Mouse (Mus musculus) midbrain, embryonic 12.5 days (tissue): ENCODE results near the gene Pacsin3. TPM values are rescaled to one million over a fixed set of nuclear protein-coding genes. Genes with fewer than 3 reads are reported as not detected.

ENCODE experiments used
- ATAC-seq: fragments of 200-750 bp; cut with Nextera tagmentation; 2 replicates; pipeline ENCODE4 v1.8.0; 2017; ENCODE audit warnings: low read depth, moderate TSS enrichment, moderate library complexity; ENCODE audit not compliant: low FRiP score
- H3K27ac ChIP-seq: fragments of 300-500 bp; sonication (generic); replicated peaks from 2 replicates; pipeline ENCODE4 v1.5.1; 2016; ENCODE audit warnings: mild to moderate bottlenecking
- H3K27me3 ChIP-seq: fragments of 300-500 bp; sonication (generic); 2 replicates; pipeline ENCODE4 v1.6.1; 2016; ENCODE audit warnings: mild to moderate bottlenecking
- H3K36me3 ChIP-seq: fragments of 300-500 bp; sonication (generic); 2 replicates; pipeline ENCODE4 v1.6.1; 2016
- H3K4me1 ChIP-seq: fragments of 300-500 bp; sonication (generic); 2 replicates; pipeline ENCODE4 v1.6.1; 2016
- H3K4me2 ChIP-seq: fragments of 300-500 bp; sonication (generic); replicated peaks from 2 replicates; pipeline ENCODE4 v1.6.1; 2016; ENCODE audit warnings: mild to moderate bottlenecking, moderate library complexity
- H3K4me3 ChIP-seq: fragments of 300-500 bp; sonication (generic); 2 replicates; pipeline ENCODE4 v1.5.1; 2016; ENCODE audit warnings: mild to moderate bottlenecking
- H3K9ac ChIP-seq: fragments of 300-500 bp; sonication (generic); replicated peaks from 2 replicates; pipeline ENCODE4 v1.6.1; 2016; ENCODE audit warnings: mild to moderate bottlenecking, moderate library complexity
- H3K9me3 ChIP-seq: fragments of 300-500 bp; sonication (generic); 2 replicates; pipeline ENCODE4 v1.6.1; 2016; ENCODE audit warnings: mild to moderate bottlenecking
- WGBS: fragments of 180-500 bp; shearing (Covaris S2); methylation state at CpG from one replicate; pipeline ENCODE4 v1.1.7; 2016; 5-methylcytosine and 5-hydroxymethylcytosine counted together
- polyA plus RNA-seq: library from polyadenylated mRNA; unstranded; fragments of >200 nt; fragmentation: Nextera tagmentation; extraction: Ambion mirVana; gene quantifications from 2 replicates; pipeline ENCODE4 v1.2.1, GENCODE M21; 2016

Pacsin3 gene
- polyA plus RNA-seq, 1 experiment from 2014 or later, result 31.0 TPM

DNA sequence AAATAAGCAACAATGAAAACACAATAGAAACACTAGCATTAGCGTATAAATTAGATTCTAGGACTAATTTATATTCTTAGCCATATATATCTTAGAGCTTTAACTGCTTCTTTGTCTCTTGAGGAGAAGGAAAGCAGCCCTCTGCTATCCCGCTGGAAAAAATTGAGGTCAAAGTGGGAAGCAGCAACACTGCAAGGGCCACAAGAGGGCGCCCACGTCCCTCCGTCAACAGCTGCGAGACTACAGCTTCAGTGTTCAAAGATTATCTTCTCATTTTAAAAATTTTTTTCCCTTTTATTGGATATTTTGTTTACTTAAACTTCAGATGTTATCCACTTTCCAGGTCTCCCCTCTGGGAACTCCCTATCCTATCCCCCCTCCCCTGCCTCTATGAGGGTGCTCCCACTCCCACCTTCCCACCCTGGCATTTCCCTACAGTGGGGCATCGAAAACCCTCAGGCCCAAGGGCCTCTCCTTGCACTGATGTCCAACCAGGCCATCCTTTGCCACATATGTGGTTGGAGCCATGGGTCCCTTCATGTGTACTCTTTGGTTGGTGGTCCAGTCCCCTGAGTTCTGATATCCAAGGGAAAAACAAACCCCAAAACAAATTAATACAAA lies 30.2 kb downstream of the Pacsin3 start:
- ATAC-seq, result peak; percentile 63; the same call in 1 of the 2 replicates
- H3K9me3 ChIP-seq, result no peaks in the 10 kb centered on the region
- peaks cover 3% of the 10 kb centered on the region; the same call in 1 of the 2 replicates for H3K4me1 ChIP-seq
- H3K4me2 ChIP-seq, result no peak overlapping the region
- no peaks in the 10 kb centered on the region for H3K27me3 ChIP-seq
- 15% methylated on average over 7 of the region's 7 CpGs for WGBS
- H3K36me3 ChIP-seq, result 0 out of 2 replicates have a peak, but pooled peaks cover 4% of the 10 kb centered on the region
- no peak overlapping the region for H3K4me3 ChIP-seq
- H3K27ac ChIP-seq, result no peak overlapping the region
- no peak overlapping the region; the same call in 1 of the 2 replicates for H3K9ac ChIP-seq

DNA sequence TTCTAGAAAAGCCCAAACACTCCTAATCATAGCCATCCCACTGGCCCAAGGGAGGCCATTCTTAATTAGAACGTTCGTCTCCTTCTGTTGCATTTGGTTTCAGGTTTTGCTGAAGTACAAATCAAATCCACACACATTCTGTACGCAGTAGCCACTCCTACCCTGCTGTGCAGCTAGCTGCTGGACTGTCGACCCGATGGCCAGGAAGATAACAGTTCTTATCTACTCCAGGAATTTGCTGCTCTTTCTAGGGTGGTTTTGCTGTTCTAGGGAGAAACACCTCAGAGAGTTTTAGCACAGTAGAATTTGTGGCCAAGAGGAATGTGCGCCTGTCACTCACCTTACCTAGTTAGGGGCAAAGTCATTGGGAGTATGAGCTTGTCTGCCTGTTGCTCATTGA lies 31.8 kb downstream of the Pacsin3 start:
- Histone ChIP-seq H3K27ac (no peak overlapping the region), H3K4me3 (no peak overlapping the region), H3K36me3 (0 out of 2 replicates have a peak, but pooled peaks cover 4% of the 10 kb centered on the region), H3K4me1 (peaks cover 7% of the 10 kb centered on the region; the same call in 1 of the 2 replicates), H3K4me2 (no peak overlapping the region), H3K27me3 (no peaks in the 10 kb centered on the region), H3K9ac (no peak overlapping the region), H3K9me3 (no peaks in the 10 kb centered on the region)
- 82% methylated on average over 6 of the region's 6 CpGs for WGBS
- no peak for ATAC-seq

DNA sequence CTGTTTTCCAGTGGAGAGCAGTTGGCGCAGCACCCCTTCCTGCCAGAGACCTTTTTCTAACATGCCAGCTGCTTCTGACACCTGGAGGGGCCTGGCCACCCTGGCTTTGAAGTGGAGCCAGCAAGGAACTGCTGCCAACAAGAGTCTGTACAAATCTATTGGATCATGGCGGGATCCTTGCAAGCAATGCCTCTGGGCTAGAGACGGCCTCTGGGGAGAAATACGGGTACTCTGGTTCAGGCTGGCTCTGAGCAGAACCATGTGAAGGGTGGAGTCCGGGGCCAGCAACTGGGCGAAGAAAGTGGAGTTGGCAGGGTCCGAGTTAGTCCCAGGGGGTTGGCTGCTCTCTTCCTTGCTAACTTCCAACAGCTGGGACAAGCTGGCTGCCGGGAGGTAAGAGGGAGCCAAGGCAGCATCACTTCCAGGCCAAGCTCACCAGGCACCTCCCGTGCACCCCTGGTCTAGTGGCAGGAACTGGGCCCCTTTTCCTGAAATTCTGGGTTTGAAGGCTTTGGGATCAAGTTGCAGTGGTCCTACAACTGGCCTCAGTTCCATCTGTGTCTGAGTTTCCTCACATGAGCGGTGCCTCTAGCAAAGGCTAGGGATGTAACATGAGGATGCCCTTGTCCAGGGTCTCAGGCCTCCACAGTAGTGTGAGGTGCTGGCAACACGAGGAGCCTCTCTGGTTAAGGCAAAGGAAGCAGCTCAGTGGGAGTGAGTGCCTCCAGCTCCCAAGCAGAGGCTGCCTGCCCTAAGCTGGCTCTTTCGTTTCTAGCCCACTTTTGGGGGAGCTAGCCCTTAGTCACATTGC lies 35.6 kb downstream of the Pacsin3 start:
- Histone ChIP-seq H3K4me3 (no peak overlapping the region), H3K27ac (no peak overlapping the region)

DNA sequence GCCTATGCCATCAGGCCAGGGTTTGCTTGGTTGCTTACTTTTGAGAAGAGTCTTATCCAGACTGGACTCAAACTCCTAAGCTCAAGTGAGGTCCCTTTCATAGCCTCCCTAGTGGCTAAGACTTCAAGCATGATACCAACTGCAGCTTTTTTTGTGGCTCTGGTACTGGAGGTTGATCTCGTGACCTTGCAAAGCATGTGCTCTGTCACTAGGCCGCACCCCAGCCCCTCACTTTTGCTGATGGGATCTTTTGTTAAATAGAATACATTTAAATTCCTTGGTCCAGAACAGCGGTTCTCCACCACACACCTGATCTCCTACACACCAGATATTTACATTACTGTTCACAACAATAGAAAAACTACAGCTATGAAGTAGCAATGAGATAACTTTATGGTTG lies 38.5 kb downstream of the Pacsin3 start:
- H3K9me3 ChIP-seq, result no peaks in the 10 kb centered on the region
- no peak for ATAC-seq

More for the DNA sequence above, 35.6 kb downstream of the Pacsin3 start:
- Histone ChIP-seq H3K9ac (no peak overlapping the region), H3K27me3 (no peaks in the 10 kb centered on the region), H3K4me1 (peaks cover 4% of the 10 kb centered on the region; the same call in 1 of the 2 replicates), H3K4me2 (no peak overlapping the region), H3K36me3 (0 out of 2 replicates have a peak, but pooled peaks cover 4% of the 10 kb centered on the region), H3K9me3 (no peaks in the 10 kb centered on the region)
- 83% methylated on average over 12 of the region's 12 CpGs for WGBS
- ATAC-seq, result no peak

DNA sequence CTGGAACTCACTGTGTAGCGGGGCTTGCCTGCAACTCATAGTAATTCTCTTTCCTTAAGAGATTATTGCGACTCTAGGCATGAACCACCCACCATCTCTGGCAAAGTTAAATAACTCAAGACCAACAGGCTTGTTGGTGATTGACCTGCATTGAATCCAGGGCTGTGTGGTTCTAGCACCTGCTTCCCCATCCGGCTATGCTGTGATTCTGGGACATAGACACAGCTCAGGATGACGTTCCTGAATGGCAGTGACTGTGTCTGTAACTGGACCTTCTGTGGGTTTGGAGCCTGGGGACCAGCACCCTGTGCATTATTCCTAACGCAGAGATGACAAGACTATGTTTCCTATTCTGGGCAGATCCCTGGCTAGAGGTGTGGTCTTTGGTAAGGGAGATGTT lies 40.1 kb downstream of the Pacsin3 start:
- 94% methylated on average over 5 of the region's 5 CpGs for WGBS

More for the DNA sequence above, 38.5 kb downstream of the Pacsin3 start:
- Histone ChIP-seq H3K27ac (no peak overlapping the region), H3K4me3 (no peak overlapping the region), H3K27me3 (no peaks in the 10 kb centered on the region), H3K36me3 (no peaks in the 10 kb centered on the region), H3K9ac (no peak overlapping the region), H3K4me2 (no peak overlapping the region), H3K4me1 (peaks cover 7% of the 10 kb centered on the region; the same call in 1 of the 2 replicates)
- 90% methylated on average over 3 of the region's 3 CpGs for WGBS

DNA sequence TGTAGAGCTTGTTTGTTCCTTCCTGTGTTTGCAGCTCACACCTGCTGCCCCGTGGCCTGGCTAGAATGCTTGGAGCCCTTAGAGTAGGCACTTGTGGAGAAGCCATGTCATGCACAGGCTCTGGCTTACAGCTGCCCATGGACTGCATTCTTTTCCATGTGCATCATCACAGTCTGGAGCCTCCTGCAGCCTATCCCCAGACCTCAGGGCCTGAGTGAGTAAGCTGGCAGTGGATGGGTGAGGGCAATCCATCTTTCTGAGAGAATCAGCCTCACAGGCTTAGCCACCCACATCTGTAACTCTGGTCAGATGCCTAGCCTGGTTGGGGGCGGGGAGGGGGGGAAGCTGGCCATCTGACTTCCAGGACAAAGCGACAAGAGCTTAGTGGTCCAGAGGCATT lies 43.4 kb downstream of the Pacsin3 start:
- Histone ChIP-seq H3K4me3 (no peak overlapping the region), H3K9me3 (no peaks in the 10 kb centered on the region), H3K27me3 (no peaks in the 10 kb centered on the region), H3K36me3 (peaks cover 2% of the 10 kb centered on the region; the same call in 1 of the 2 replicates), H3K4me2 (no peak overlapping the region), H3K9ac (no peak overlapping the region), H3K4me1 (0 out of 2 replicates have a peak, but pooled peaks cover 5% of the 10 kb centered on the region), H3K27ac (peak overlapping the region; percentile 42; the same call in 1 of the 2 replicates)
- WGBS, result 65% methylated on average over 3 of the region's 3 CpGs
- no peak for ATAC-seq

More for the DNA sequence above, 40.1 kb downstream of the Pacsin3 start:
- Histone ChIP-seq H3K36me3 (no peaks in the 10 kb centered on the region), H3K9me3 (no peaks in the 10 kb centered on the region), H3K4me3 (no peak overlapping the region), H3K27me3 (no peaks in the 10 kb centered on the region), H3K27ac (no peak overlapping the region), H3K4me2 (no peak overlapping the region), H3K9ac (no peak overlapping the region), H3K4me1 (peaks cover 9% of the 10 kb centered on the region; the same call in 1 of the 2 replicates)
- ATAC-seq, result no peak

DNA sequence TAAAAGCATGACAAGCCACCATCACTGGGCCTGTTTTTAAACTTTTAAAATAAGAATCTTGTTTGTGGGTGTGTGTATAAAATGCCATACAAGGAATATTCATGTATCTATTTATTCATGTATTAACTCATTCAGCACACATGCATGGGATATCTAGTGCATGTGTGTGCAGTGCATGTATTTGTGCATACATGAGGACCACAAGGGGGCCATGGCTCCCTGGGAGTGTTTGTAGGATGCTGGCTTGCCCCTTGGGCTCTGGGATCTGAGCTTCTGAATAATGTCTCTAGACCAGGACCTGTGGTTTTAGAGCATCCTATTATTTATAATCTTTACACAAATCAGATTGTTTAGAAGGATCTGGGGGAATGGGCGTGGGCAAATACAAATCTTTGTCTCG lies 45.0 kb downstream of the Pacsin3 start:
- H3K4me3 ChIP-seq, result no peak overlapping the region
- H3K36me3 ChIP-seq, result peaks cover 6% of the 10 kb centered on the region; the same call in 1 of the 2 replicates
- H3K27me3 ChIP-seq, result no peaks in the 10 kb centered on the region
- no peak overlapping the region for H3K4me2 ChIP-seq
- 96% methylated on average over 2 of the region's 2 CpGs for WGBS
- no peak overlapping the region for H3K27ac ChIP-seq
- 0 out of 2 replicates have a peak, but pooled peaks cover 5% of the 10 kb centered on the region for H3K4me1 ChIP-seq
- no peaks in the 10 kb centered on the region for H3K9me3 ChIP-seq
- no peak overlapping the region for H3K9ac ChIP-seq
- ATAC-seq, result no peak

DNA sequence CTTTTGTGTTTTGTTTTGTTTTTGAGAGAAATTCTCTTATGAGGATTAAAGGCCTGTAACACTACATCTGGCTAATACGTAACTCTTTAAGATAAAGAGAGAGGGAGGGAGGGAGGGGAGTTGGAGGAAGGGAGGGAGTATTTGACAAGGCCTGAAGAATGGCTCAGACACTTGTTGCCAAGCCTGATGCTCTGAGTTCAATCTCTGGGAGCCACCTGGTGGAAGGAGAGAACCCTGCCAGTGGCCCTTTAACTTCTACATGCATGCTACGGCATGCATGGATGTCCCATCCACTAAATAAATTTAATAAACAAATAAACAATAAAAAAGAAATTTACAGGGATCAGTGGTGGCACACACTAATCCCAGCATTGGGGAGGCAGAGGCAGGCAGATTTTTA lies 46.1 kb downstream of the Pacsin3 start:
- H3K27me3 ChIP-seq, result no peaks in the 10 kb centered on the region
- ATAC-seq, result no peak
- WGBS, result 100% methylated on average over 2 of the region's 2 CpGs

DNA sequence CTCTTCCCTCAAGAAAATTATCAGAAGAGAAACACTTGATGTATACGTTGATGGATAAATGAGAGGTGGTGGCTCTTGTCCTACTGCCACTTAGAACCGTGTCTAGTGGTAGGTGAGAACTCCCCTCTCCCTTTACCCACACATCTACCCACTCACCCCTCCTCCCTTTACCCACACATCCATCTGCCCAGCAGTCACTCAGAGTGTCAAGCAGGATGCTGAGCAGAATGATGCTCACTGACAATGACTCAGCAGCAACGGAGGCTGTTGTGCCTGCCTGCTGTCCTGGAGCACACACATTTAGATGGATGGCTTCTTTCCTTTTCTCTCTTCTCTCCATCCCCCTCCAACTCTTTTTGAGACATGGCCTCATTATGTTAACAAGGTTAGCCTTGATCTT lies 47.1 kb downstream of the Pacsin3 start:
- no peak for ATAC-seq
- 86% methylated on average over 3 of the region's 3 CpGs for WGBS
- H3K36me3 ChIP-seq, result peaks cover 6% of the 10 kb centered on the region; the same call in 1 of the 2 replicates

More for the DNA sequence above, 46.1 kb downstream of the Pacsin3 start:
- Histone ChIP-seq H3K4me3 (no peak overlapping the region), H3K4me1 (0 out of 2 replicates have a peak, but pooled peaks cover 5% of the 10 kb centered on the region), H3K27ac (no peak overlapping the region), H3K9me3 (no peaks in the 10 kb centered on the region), H3K36me3 (peaks cover 6% of the 10 kb centered on the region; the same call in 1 of the 2 replicates), H3K4me2 (no peak overlapping the region), H3K9ac (no peak overlapping the region)

DNA sequence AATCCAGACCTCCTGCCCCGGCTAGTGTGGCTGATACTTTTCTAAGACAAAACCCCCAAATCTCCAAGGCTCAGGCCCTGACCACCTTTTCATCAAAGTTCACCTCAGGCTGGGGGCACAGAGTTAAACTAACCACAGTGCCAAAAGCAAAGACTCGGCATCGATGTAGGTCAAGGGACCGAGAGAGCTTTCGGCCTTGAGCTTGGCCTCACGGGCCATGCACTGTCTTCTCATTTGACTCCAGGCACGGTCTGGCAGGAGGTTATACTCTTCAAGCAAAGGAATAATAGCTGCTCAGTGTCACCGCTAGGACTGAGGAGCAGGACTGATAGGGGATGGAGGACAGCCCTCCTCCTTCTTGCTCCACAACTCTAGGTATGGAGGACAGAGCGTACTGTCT lies 50.2 kb downstream of the Pacsin3 start:
- no peak overlapping the region for H3K27ac ChIP-seq
- WGBS, result 96% methylated on average over 9 of the region's 9 CpGs

More for the DNA sequence above, 47.1 kb downstream of the Pacsin3 start:
- Histone ChIP-seq H3K27me3 (no peaks in the 10 kb centered on the region), H3K4me2 (no peak overlapping the region), H3K4me3 (no peak overlapping the region), H3K9me3 (no peaks in the 10 kb centered on the region), H3K27ac (no peak overlapping the region), H3K4me1 (0 out of 2 replicates have a peak, but pooled peaks cover 10% of the 10 kb centered on the region), H3K9ac (no peak overlapping the region)

DNA sequence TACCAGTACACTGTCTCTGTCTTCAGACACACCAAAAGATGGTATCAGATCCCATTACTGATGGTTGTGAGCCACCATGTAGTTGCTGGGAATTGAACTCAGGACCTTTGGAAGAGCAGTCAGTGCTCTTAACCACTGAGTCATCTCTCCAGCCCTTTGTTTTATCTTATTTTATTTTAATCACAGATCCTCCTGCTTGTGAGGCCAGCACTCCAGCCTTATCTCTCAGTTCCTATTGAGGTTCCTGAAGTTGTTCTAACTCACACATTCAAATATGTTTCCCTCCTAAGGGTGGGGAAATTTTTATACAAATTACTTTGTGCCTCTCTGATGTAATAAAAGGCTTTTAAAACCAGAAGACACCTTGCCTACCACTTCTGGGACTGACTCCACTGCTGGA lies 50.8 kb downstream of the Pacsin3 start:
- H3K9ac ChIP-seq, result no peak overlapping the region
- peaks cover 6% of the 10 kb centered on the region; the same call in 1 of the 2 replicates for H3K36me3 ChIP-seq
- ATAC-seq, result no peak
- no peak overlapping the region for H3K4me2 ChIP-seq
- H3K9me3 ChIP-seq, result no peaks in the 10 kb centered on the region
- no peaks in the 10 kb centered on the region for H3K27me3 ChIP-seq
- H3K4me1 ChIP-seq, result 0 out of 2 replicates have a peak, but pooled peaks cover 5% of the 10 kb centered on the region
- H3K27ac ChIP-seq, result no peak overlapping the region
- H3K4me3 ChIP-seq, result no peak overlapping the region

More for the DNA sequence above, 50.2 kb downstream of the Pacsin3 start:
- H3K4me2 ChIP-seq, result no peak overlapping the region
- 0 out of 2 replicates have a peak, but pooled peaks cover 5% of the 10 kb centered on the region for H3K4me1 ChIP-seq
- no peaks in the 10 kb centered on the region for H3K9me3 ChIP-seq
- no peak overlapping the region for H3K4me3 ChIP-seq
- no peak for ATAC-seq
- no peak overlapping the region for H3K9ac ChIP-seq
- H3K36me3 ChIP-seq, result peaks cover 6% of the 10 kb centered on the region; the same call in 1 of the 2 replicates
- H3K27me3 ChIP-seq, result no peaks in the 10 kb centered on the region

DNA sequence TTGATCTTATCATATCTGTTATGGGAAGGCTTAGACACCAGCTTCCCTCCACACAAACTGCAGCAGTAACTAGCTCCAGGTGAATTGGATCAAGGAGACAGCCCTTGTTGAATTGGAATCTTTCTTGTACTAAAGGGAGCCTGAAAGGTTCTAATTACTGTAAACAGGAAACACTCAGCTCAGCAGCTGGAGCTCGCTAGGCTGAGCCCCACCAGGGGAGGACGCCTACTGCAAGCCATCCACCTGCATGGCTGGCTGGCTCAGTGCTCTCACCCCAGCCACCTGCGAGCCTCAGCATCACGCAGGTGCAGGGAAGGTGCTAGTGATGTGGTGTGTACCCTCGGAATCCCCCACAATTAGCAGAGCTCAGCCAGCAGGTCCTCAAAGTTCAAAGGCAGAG lies 52.9 kb downstream of the Pacsin3 start:
- Histone ChIP-seq H3K36me3 (peaks cover 6% of the 10 kb centered on the region; the same call in 1 of the 2 replicates), H3K27me3 (no peaks in the 10 kb centered on the region), H3K9me3 (no peaks in the 10 kb centered on the region), H3K4me3 (no peak overlapping the region), H3K4me1 (peaks cover 16% of the 10 kb centered on the region), H3K9ac (no peak overlapping the region), H3K27ac (no peak overlapping the region), H3K4me2 (no peak overlapping the region)
- no peak for ATAC-seq
- WGBS, result 60% methylated on average over 5 of the region's 5 CpGs
